Mouse (Mus musculus): ENCODE measurements at regions not wholly inside any gene's neighbourhood (a gene's known extent, or its start where the extent isn't known, plus 50 kb on each side); places are given as distances from the start of the nearest gene placed in this dataset.

GRCm38 (mm10) chr13:103396099-103396498, 61.8 kb upstream of the Mast4 start:
- ATAC-seq (ENCODE audit: insufficient number of reproducible peaks, low FRiP score, low TSS enrichment, low read depth) (no peak), DNase-seq (ENCODE audit: low spot score) (no peak)
- no peaks in the 10 kb centered on the region for H3K4me1 ChIP-seq (ENCODE audit: control insufficient read depth, insufficient read depth, low read length)
- no peaks in the 10 kb centered on the region for H3K27me3 ChIP-seq (ENCODE audit: control insufficient read depth, insufficient read depth, low read length)
- H3K36me3 ChIP-seq (ENCODE audit: control insufficient read depth, insufficient read depth, low read length): no peaks in the 10 kb centered on the region
- 83% methylated on average over 9 of the region's 9 CpGs for WGBS
- H3K9ac ChIP-seq (ENCODE audit: low read length): no peak overlapping the region
- no peak overlapping the region for H3K27ac ChIP-seq (replicated peaks; ENCODE audit: low read depth, low read length)
- no peak overlapping the region for H3K4me3 ChIP-seq (ENCODE audit: low read depth, low read length)
- H3K9me3 ChIP-seq (ENCODE audit: control insufficient read depth, low read length): no peaks in the 10 kb centered on the region
- H3K4me2 ChIP-seq (ENCODE audit: low read depth, severe bottlenecking): no peak overlapping the region

GRCm38 (mm10) chr13:103392581-103392980, 58.3 kb upstream of the Mast4 start:
- 85% methylated on average over 3 of the region's 3 CpGs for WGBS
- no peaks in the 10 kb centered on the region for H3K4me1 ChIP-seq (ENCODE audit: control insufficient read depth, insufficient read depth, low read length)
- no peak for DNase-seq (ENCODE audit: low spot score)
- no peak overlapping the region for H3K27ac ChIP-seq (replicated peaks; ENCODE audit: low read depth, low read length)
- H3K27me3 ChIP-seq (ENCODE audit: control insufficient read depth, insufficient read depth, low read length): no peaks in the 10 kb centered on the region
- H3K36me3 ChIP-seq (ENCODE audit: control insufficient read depth, insufficient read depth, low read length): no peaks in the 10 kb centered on the region
- no peak overlapping the region for H3K9ac ChIP-seq (ENCODE audit: low read length)
- no peak overlapping the region for H3K4me2 ChIP-seq (ENCODE audit: low read depth, severe bottlenecking)
- no peak overlapping the region for H3K4me3 ChIP-seq (ENCODE audit: low read depth, low read length)
- H3K9me3 ChIP-seq (ENCODE audit: control insufficient read depth, low read length): no peaks in the 10 kb centered on the region
- ATAC-seq (ENCODE audit: insufficient number of reproducible peaks, low FRiP score, low TSS enrichment, low read depth): no peak

- WGBS: 87% methylated on average over 4 of the region's 4 CpGs
- Histone ChIP-seq H3K9me3 (ENCODE audit: control insufficient read depth, low read length) (no peaks in the 10 kb centered on the region), H3K9ac (ENCODE audit: low read length) (no peak overlapping the region), H3K36me3 (ENCODE audit: control insufficient read depth, insufficient read depth, low read length) (no peaks in the 10 kb centered on the region), H3K4me1 (ENCODE audit: control insufficient read depth, insufficient read depth, low read length) (no peaks in the 10 kb centered on the region), H3K4me3 (ENCODE audit: low read depth, low read length) (no peak overlapping the region), H3K27ac (replicated peaks; ENCODE audit: low read depth, low read length) (no peak overlapping the region), H3K27me3 (ENCODE audit: control insufficient read depth, insufficient read depth, low read length) (no peaks in the 10 kb centered on the region), H3K4me2 (ENCODE audit: low read depth, severe bottlenecking) (no peak overlapping the region)
- no peak for ATAC-seq (ENCODE audit: insufficient number of reproducible peaks, low FRiP score, low TSS enrichment, low read depth)
- no peak for DNase-seq (ENCODE audit: low spot score)
Observed at GRCm38 (mm10) chr13:103391396-103391795, 57.1 kb upstream of the Mast4 start.

GRCm38 (mm10) chr13:103390991-103391390, 56.7 kb upstream of the Mast4 start:
- DNase-seq (ENCODE audit: low spot score) (no peak), ATAC-seq (ENCODE audit: insufficient number of reproducible peaks, low FRiP score, low TSS enrichment, low read depth) (no peak)
- Histone ChIP-seq H3K4me3 (ENCODE audit: low read depth, low read length) (no peak overlapping the region), H3K4me1 (ENCODE audit: control insufficient read depth, insufficient read depth, low read length) (no peaks in the 10 kb centered on the region), H3K36me3 (ENCODE audit: control insufficient read depth, insufficient read depth, low read length) (no peaks in the 10 kb centered on the region), H3K9me3 (ENCODE audit: control insufficient read depth, low read length) (no peaks in the 10 kb centered on the region), H3K4me2 (ENCODE audit: low read depth, severe bottlenecking) (no peak overlapping the region), H3K27me3 (ENCODE audit: control insufficient read depth, insufficient read depth, low read length) (no peaks in the 10 kb centered on the region), H3K27ac (replicated peaks; ENCODE audit: low read depth, low read length) (no peak overlapping the region), H3K9ac (ENCODE audit: low read length) (no peak overlapping the region)
- 91% methylated on average over 3 of the region's 3 CpGs for WGBS

GRCm38 (mm10) chr13:103386948-103387347, 52.7 kb upstream of the Mast4 start:
- Histone ChIP-seq H3K4me1 (ENCODE audit: control insufficient read depth, insufficient read depth, low read length) (no peaks in the 10 kb centered on the region), H3K27me3 (ENCODE audit: control insufficient read depth, insufficient read depth, low read length) (no peaks in the 10 kb centered on the region), H3K36me3 (ENCODE audit: control insufficient read depth, insufficient read depth, low read length) (no peaks in the 10 kb centered on the region), H3K9ac (ENCODE audit: low read length) (no peak overlapping the region), H3K4me2 (ENCODE audit: low read depth, severe bottlenecking) (no peak overlapping the region), H3K4me3 (ENCODE audit: low read depth, low read length) (no peak overlapping the region), H3K9me3 (ENCODE audit: control insufficient read depth, low read length) (no peaks in the 10 kb centered on the region), H3K27ac (replicated peaks; ENCODE audit: low read depth, low read length) (no peak overlapping the region)
- DNase-seq (ENCODE audit: low spot score): no peak
- 89% methylated on average over 5 of the region's 5 CpGs for WGBS
- no peak for ATAC-seq (ENCODE audit: insufficient number of reproducible peaks, low FRiP score, low TSS enrichment, low read depth)

All from limb, embryonic 11.5 days (tissue).